Mouse (Mus musculus) cerebellum, adult 8-10 months (tissue): ENCODE measurements around the gene Lgmn.

Source experiments
- DNase-seq: peaks from one replicate; pipeline ENCODE4 v3.0.0; 2022

Lgmn gene

DNA sequence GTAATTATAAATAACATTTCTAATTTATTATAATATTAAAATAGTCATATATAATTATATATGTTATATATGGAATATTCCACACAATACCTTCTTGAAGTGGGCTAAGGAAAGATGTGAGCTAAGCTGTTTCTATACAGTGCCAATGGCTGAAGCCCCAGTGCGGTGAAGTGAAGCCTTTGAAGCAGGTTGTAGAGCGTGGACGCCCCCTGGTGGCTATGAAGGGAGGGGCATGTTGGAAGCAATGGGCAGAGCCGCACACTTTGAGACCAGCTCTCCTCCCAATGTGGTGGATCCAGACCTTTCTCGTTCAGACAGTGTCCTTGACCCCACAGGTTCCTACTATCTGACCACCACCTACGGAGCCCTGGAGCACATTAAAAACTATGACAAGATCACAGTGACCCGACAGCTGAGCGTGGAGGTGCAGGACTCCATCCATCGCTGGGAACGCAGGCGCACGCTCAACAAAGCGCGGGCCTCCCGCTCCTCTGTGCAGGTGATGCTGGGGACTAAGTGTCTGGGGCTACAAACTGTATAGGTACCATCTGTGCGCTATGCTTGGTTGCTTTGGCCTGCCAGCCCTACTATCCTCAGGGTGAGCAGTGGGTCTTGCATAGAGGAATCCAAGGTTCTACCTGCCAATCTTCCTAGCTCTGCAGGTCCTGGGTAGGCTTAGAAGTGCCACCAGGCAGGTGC, 52.2 kb downstream of the Lgmn start:
- peak; percentile 85 for DNase-seq

DNA sequence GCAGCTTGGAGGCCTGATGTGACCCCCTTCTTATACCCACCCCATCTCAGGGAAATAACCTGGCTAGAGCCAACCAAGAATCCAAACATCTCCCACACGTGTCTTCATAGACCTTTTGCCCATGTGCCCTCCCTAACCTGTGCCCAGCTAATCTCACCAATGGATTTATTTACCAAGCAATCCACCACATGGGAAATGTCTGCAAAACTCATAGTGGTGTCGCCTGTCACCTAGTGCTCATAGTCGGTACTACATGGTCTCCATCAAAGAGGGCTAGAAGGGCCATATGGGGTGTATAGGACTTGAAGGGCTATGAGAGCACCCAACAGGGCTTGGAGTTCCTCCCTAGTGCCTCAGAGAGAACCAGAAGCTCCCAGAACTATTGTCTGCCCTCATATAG, 54.8 kb downstream of the Lgmn start:
- DNase-seq = peak; percentile 46

DNA sequence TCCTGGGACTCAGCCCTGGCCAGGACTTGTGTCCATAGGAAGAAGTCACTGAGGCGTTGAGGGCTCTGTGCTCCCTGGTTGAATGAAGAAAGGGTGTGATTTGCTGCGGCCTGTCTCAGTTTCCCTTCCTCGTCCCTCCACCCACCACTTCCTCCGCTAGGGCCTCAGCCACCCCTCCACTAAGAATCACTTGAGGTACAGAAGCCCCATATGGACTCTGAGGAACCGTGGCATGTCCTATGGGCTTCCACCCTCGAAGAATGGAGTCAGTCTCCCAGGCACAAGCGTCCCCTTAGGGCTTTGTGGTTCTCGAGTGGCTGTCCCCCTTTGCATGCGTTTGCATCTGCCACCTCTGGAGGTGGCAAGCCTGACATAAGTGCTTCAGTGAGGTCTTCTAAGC, 56.3 kb downstream of the Lgmn start:
- DNase-seq = no peak

DNA sequence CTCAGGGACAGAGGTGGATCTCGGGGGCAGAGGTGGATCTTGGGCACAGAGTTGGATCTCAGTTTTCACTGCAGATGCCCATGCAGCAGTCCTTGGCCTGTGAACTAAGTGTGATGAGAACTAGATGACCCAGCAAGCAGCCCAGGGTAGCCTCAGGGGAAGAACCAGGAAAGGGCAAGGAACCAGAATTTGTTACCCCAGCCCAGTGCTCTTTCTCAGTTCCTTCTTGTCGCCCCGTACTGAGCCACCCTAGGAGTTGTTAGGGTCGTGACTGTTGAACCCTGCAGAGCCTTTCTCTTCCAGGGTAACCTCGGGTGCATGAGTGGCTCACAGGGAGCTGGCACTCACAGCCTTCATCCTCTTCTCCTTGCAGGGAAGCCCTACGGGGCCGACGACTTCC, 57.4 kb downstream of the Lgmn start:
- no peak for DNase-seq

DNA sequence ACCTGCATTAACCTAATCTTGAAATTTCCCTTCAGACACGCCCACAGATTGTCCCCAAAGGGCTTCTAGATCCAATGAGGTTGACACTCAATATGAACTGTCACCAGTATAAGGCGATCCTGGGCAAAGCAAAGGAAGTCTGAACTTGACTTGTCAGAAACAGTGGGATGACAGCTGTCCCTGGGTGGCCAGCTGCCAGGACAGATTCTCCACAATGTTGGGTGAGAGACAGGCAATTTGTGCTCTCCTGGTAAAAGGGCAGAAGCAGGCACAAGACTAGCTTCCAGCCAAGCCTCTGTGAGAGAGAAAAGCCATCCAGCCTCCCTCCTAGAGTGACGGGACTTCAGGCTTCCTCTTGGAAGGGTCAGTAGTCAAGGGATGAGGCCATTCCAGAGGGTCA, 67.3 kb downstream of the Lgmn start:
- no peak for DNase-seq

DNA sequence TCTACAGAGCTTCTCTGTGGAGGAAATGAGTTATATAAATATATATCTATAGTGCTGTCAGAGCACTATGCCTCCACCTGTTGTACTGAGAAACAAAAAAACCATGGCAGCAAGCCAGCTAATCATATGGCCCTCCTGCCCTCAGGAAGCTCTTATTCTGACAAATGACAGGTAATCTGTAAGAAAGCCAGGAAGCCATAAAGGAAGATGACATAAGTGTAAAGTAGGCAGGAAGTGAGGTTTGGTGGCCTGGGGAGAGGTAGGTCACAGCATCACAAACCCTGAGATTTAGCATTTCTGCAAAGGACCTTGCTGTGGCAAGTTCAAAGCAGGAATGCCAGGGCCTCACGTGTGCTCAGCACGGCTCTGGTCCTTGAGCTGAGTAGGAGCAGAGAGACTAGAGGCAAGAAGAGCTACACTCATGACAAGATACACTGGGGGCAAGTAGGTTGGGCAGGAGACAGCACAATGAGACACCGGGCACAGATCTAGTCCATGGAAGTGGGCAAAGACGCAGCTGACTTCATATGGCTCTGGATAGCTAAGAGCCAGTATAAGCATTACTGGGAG, 68.6 kb downstream of the Lgmn start:
- DNase-seq = no peak

DNA sequence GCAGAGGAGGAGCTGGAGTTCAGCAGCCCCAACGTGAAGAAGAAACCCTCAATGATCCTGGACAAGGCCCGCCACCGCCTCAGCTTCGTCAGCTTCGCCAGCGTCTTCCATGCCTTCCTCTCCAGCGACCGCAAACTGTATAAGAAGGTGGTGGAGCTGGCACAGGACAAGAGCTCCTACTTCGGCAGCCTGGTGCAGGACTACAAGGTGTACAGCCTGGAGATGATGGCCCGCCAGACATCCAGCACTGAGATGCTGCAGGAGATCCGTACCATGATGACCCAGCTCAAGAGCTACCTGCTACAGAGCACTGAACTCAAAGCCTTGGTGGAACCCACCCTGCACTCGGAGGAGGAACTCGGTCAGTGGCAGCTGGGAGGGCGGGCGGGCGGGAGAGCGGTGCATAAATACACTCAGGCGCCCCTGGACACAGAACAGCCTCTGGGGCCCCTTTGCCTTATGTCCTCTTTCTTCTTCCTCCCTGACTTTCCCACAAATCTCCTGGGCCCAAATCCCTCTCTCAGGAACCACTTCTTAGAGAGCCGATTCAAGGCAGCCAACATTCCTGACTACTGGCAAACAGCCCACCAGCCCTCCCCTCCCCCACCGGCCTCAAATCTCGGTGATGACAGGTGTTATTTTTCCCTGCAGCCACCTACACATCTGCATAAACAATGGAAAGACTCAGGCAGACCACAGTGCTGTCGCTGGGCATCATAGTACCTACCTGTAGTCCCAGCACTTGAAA, 70.0 kb downstream of the Lgmn start:
- no peak for DNase-seq

DNA sequence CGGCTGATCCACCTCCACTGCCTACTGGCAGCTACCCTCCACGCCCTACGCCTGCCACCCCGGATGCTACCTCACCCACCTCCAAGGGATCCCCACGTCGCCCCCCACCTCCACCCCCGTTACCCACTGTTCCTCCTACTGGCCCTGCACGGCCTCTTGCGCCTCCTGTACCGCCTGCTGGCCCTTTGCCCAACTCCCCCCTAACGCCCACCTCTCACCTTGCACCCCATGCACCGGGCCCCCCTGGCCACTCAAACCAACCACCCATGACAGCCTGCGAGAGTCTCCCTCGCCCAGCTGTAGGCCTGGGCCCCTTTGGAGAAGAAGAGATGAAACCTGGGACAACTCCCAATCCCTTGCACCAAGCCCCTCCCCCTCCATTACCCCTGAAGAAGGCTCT, 71.1 kb downstream of the Lgmn start:
- no peak for DNase-seq

DNA sequence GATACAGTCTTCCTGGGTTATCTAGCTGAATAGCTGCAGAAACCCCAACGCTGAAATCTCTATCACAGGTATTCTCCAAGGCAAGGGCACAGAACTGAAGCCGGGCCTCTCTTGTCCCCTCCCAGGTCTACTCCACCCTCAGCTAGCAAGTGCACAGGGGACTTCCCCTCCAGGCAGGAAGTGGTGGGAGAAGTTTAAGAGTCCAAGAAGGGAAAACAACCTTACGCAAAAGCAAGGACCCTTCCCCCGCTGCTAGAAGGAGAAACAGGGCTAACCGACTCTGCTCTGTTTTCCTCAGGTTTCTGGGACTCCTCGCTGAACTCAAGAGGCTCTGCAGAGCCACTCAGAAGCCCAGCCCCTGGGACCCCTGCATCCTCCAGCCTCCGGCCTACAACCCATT, 71.5 kb downstream of the Lgmn start:
- DNase-seq = no peak

DNA sequence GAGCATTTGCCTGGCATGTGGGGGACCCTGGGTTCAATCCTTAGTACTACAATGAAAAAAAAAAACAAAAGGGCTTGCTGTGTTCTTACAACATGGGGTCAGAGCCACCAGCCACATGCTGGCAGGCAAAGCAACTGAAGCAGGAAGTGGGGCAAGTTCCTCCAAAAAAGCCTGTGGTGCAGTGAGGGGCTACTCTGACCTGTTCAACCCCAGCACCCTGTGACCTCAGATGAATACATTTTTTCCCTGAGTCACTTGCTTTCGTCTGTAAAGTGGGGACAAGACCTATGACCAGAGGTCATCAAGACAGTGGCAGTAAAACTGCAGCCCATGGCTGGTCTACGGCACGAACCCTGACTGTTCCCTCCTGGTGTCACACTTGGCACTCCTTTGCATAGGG, 72.5 kb downstream of the Lgmn start:
- DNase-seq = no peak

DNA sequence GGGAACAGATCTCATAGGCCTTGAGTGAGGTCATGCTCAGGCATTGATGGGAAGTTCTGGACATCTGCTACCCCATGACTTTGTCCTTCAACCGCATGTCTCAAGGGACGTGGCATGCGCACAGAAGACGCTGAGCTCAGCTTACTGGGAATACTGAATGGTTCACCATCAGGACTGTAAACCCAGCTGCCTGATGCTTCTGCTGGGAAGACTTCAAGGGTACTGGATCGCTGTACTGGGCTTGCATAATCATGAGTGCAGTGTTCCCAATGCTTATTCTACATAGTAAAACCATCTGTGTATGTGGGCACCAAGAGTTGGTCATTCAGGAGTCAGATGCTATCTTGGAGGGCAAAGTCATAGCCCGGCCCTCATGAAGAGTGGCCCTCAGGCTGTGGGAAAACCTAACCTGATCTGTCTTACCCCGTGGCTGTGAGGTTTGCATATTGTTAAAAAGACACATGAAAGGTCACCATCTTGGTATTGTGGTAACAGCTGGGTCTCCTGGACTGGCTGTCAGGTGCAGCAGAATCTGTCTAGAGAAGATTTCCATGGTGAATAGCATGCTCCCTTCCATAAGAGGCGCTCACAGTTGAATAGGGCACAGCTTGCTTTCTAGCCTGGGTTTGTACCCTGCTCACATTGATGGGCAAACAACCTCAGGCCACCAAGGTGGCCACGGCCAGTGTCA, 73.3 kb downstream of the Lgmn start:
- no peak for DNase-seq

DNA sequence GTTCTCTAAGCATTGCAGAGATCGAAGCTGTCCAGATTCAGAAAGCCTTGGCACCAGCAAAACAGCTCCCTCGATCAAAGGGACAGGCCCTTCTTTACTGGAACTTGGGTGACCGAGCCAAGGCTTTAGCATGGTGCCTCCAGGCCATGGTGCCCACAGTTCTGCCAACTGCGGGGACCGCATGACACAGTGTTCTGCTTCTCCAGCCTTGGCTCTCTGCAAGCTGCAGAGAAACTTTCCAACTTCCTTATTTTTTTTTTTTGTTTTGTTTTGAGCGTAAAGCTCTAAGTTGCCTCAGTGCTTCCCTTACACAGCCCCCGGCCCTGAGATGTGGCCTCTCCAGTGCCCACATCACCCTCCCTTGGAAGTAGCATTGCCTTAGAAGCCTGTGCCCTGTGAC, 74.6 kb downstream of the Lgmn start:
- DNase-seq = no peak

DNA sequence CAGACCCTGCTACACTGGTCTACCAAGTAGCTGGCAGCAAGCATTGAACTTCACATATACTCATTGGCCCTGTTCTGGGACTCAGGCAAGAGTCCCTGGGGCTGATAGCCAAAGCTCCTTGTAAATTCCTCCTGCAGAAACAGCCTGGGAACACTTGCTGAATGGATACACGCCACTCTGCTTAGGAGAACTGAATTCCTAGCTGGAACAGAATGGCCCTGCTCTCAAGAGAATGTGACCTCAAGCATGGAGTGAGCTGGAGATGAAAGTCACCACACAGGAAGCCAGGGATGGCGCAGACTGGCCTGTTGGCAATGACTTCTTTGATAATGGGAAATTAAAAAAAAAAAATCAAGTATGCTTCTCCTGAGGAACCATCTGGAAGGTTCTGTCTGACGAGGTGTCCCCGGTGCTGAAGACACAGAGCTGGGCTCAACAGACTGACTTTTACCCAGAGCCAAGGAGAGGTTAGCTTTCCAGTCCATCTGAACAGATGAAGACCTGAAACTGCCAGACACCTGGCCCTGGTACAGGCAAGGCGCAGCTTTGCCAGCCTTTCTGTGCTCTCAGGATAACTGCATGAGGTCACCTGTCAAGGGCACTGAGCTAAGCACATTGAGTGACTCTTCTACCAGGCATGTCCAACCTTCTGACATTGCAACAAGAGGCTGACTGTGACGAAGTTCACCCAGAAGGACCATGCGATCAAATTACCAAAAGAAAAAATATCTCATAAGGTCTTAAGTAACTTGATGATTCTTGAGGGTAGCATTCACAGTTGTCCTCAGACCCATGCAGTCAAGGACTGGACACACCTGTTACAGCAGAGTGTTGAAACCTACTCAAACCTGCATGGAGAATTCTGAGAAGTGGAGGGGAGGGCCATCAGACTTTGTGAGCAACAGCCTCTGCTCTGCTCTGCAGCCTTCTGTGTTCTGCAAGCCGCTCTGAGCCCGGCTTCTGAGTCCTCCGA, 78.1 kb downstream of the Lgmn start:
- DNase-seq = peak; percentile 10

DNA sequence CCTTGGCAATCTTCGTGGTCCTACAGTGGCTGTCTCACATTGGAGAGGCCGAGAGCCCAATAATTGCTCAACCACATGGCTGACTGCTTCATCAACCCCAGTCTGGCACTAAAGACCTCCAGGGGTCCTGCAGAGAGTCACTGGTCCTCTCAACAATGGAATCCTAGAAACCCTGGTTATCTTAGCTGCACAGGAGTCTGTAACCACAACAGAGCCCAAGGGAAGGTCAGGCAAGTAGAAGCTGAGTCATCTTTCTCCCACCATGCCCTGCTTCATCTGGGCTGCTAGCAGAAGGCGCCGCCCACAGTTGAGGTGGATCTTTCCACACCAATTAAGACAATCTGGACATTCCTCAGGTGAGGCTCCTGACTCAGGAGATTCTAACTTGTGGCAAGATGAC, 80.2 kb downstream of the Lgmn start:
- no peak for DNase-seq

DNA sequence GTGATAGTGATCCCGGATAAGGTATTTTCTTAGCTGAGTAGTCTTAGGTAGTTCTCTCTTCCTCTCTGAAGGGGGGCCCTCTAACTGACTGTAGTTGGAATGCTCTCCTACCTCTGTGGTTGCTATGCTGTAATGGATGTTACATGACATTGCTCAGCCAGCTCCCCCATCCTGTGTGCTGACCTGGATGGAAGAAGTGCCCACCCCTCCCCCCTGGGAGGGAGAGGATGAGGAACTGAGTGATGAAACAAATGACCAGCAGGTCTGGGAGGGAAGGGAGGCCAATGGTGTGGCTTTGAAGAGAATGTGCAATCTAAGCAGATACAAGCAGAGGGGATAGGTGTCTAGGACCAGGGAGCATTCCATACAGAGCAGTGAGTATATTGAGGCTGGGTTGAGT, 82.8 kb downstream of the Lgmn start:
- DNase-seq = no peak

DNA sequence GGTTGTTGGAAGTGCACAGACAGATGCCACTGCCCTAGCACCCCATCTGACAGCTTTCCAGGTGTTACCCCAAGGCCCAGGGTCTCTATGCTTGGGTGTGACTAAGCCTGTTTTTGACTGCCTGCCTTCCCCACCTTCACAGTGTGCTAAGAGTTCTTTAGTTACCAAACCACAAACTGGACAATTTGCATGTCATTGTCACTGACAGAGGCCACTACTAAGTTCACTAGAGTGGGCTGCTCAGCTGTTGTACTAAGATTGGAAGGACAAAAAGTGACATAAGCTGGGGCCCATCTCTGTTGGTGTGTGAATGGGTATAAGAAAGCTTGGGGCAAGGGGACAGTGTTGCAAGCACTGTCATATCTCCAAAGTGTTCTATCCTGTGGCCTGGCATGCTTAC, 83.8 kb downstream of the Lgmn start:
- DNase-seq = no peak

DNA sequence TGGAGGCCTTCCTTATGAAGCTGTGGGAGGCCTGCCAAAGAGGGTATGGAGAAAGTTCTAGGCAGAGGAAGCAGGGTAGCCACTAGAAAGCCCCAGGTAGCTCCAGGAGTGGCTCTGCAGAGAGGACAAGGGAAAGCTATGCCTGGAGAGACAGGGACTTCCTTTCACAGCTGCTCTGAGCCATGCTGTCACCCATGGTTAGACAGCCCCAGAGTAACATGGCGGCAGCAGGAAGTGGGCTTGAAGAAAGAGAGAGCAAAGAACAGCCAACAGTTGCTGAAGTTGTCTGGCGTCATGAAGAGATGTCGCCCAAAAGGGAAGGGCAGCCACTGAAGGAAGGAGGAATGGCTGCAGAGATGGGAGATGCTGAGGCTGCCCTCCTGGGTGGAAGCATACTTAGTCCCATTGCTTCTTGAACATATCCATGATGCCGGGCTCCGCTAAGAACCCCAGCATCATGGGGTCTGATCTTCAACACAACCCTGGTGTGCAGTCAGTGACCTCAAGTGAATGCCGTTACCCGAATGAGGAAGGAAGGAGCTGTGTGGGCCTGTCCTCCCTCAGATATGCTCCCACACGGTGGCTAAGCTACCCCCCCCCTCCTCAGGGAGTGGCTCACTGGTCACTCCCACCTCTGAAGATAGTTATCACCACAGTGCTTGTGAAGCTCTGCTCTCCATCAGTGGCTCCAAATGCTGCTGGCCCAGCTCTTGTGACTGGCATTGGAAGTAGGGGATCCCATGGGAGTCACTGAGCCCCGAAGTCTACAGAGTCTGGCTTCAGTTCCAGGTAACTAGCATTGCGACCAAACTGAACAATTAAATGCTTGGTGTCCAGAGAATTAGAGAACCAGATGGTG, 85.3 kb downstream of the Lgmn start:
- no peak for DNase-seq

DNA sequence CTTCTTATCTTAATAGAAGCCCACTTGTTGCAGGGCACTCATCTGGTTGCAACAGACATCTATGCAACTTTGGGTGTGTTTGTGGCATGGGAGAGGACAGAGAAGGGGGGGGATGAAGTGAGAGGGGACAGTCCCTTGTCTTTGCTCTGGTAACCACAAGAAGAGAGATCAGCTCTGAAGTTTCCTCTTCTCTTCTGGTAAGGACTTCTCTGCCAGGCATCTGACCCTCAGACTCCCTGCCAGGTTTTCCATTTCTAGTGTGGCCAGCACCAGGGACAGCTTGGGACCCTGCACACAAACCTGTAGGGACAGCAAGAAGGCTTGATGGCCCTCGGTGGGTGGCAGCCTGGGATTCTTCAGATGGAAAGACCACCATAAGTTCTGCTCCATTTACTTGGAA, 88.6 kb downstream of the Lgmn start:
- DNase-seq = no peak

DNA sequence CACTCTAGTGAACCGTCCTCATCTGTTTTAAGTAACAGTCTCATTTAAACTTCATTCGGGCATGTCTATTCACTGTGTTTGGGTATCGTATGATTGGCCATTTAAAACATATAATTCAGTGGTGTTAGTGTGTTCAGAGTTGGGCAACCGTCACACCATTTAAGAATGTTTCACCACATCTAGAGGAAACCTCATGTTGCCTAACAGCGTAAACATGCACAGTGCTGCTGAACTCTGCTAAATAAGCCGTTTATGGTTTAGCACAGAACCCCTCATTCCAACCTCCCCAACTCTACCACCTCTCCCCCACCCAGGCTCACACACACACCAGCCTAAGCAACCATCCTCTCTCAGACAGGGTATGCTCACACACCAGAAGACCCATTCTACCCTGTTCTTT, 91.2 kb downstream of the Lgmn start:
- no peak for DNase-seq

DNA sequence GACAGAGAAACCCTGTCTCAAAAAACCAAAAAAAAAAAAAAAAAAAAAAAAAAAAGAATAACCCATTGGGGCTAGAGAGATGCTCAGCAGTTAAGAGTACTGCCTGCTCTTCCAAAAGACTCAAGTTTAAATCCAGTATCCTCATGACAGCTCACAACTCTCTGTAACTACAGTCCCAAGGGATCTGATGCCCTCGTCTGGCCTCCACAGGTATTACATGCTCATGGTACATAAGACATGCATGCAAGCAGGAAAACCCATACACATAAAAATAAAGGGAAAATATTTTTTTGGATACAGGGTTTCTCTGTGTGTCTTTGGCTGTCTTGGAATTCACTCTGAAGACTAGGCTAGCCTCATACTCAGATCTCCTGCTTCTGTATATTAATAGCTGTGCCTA, 93.1 kb downstream of the Lgmn start:
- DNase-seq = peak; percentile 13

DNA sequence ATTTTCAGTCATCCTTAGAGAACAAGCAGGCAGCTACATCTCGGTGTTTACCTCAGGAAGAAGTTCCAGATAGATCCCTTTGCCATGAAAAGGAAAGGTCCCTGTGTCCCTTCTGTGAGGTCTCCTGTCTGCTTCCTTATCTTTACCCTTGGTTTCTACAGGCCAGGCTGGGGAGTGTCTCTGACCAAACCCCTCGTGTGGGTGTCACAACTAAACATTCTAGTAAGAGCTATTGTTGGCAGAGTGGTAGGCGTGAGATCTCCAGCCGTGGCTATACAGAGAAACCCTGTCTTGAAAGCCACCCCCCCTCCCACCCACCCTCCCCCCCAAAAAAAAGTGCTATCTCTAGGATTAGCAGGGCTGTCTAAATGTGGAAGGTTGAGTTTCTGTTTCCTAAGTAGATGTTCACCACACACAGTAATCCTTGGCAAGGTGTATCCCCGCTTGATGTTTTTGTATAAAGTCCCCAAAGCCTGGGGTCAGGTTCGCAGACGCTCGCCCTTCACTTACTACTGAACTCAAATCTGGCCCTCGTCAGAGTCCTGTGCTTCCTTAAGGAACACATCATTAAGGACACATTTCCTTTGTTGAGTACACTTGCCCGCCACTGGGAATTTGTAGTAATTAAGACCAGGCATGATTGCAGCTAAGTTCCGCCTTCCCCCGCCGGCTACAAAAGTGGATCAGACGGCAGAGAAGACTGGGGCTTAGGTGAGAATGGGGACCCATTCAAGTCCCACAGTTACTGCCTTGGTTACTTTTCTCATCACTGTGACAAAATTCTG, 94.4 kb downstream of the Lgmn start:
- DNase-seq = no peak
